ENCODE assay signal across 12 mouse cellular contexts in genomic region chr8:111079861-111080271, GRCm38 (mm10). TPM values are rescaled to one million over a fixed set of nuclear protein-coding genes. Genes with fewer than 3 reads are reported as not detected.
A peak's percentile ranks its signal among the peaks of the same experiment; 100 is the strongest.
DNase-seq lines count a peak whose midpoint lies in the region; ATAC-seq and TF ChIP-seq lines count a peak whose summit lies in the region.
"Had no signal": no experiment of that assay in that cellular context is flagged by ENCODE, and none has a peak within 500 bp of the region (broad histone marks: within the 10 kb centered on the region; RNA-seq: fewer than 3 reads in every experiment).

No protein-coding gene starts in this region.

- TF ChIP-seq CTCF in liver, adult 2 months (IDR thresholded peaks at IDR 0.05; ENCODE audit: low read depth, low read length): peak; percentile 71

- H3K79me2 ChIP-seq in liver, adult 2 months (ENCODE audit: control insufficient read depth, insufficient read depth, low read length): no peaks in the 10 kb centered on the region

- H3K4me2 ChIP-seq in liver, embryonic 12.5 days: no peak overlapping the region
- no peak overlapping the region for H3K4me2 ChIP-seq in intestine, embryonic 16.5 days (ENCODE audit: low read depth, low read length)
- H3K4me2 ChIP-seq: limb, embryonic 13.5 days had no signal

- no peak overlapping the region for H3K4me3 ChIP-seq in liver, adult 2 months (ENCODE audit: insufficient read depth, low read depth, low read length)
- H3K4me3 ChIP-seq in liver, embryonic 12.5 days: no peak overlapping the region
- no peak overlapping the region for H3K4me3 ChIP-seq in intestine, embryonic 16.5 days (ENCODE audit: low read length)
- H3K4me3 ChIP-seq: limb, embryonic 13.5 days had no signal

- no peak overlapping the region for H3K9ac ChIP-seq in liver, adult 2 months (ENCODE audit: low read depth, low read length)
- H3K9ac ChIP-seq in liver, embryonic 12.5 days: no peak overlapping the region
- H3K9ac ChIP-seq in intestine, embryonic 16.5 days (ENCODE audit: low read depth, low read length): 0 out of 2 replicates have a peak overlapping the region, but pooled peaks have one; percentile 15

- no peak overlapping the region for H3K27ac ChIP-seq in liver, adult 2 months (replicated peaks; ENCODE audit: insufficient read depth, low read depth, low read length)
- H3K27ac ChIP-seq in liver, embryonic 12.5 days: no peak overlapping the region
- no peak overlapping the region for H3K27ac ChIP-seq in intestine, embryonic 16.5 days (ENCODE audit: low read length)
- H3K27ac ChIP-seq: limb, embryonic 13.5 days had no signal

- ATAC-seq in liver, embryonic 12.5 days: no peak
- ATAC-seq in intestine, embryonic 16.5 days: peak; percentile 64
- ATAC-seq: forebrain, embryonic 16.5 days had no signal

- no peak for DNase-seq in liver, adult 2 months (ENCODE audit: extremely low read depth, low read depth, low spot score)
- DNase-seq in adrenal gland, postnatal 10 days: peak; percentile 58
- peak; percentile 28 for DNase-seq in lung, postnatal 14 days
- no peak for DNase-seq in left cerebral cortex, adult 18-20 months (ENCODE audit: low spot score in 2 of 2)
- no peak for DNase-seq in thymus, postnatal 0 days (ENCODE audit: low spot score)
- no peak for DNase-seq in spleen, postnatal 4 days (ENCODE audit: low spot score in 2 of 2)
- DNase-seq: thymus, postnatal 4 days had no signal

- WGBS in liver, adult 2 months: 31% methylated on average over 6 of the region's 6 CpGs
- 36% methylated on average over 6 of the region's 6 CpGs for WGBS in liver, embryonic 12.5 days (ENCODE audit: insufficient replicate concordance)
- WGBS in intestine, embryonic 16.5 days: 17% methylated on average over 6 of the region's 6 CpGs

- no peak for TF ChIP-seq POLR2A in liver, adult 2 months (IDR thresholded peaks at IDR 0.05; ENCODE audit: extremely low read depth, insufficient read depth, low read length)

- no peaks in the 10 kb centered on the region for H3K9me3 ChIP-seq in liver, embryonic 12.5 days (replicated peaks)
- no peaks in the 10 kb centered on the region for H3K9me3 ChIP-seq in intestine, embryonic 16.5 days (ENCODE audit: control insufficient read depth, low read length)
- H3K9me3 ChIP-seq: limb, embryonic 13.5 days had no signal

- no peaks in the 10 kb centered on the region for H3K27me3 ChIP-seq in liver, adult 2 months (ENCODE audit: control insufficient read depth, insufficient read depth, low read length)
- peaks cover 17% of the 10 kb centered on the region; the same call in 1 of the 2 replicates for H3K27me3 ChIP-seq in liver, embryonic 12.5 days (replicated peaks)
- no peaks in the 10 kb centered on the region for H3K27me3 ChIP-seq in intestine, embryonic 16.5 days (replicated peaks; ENCODE audit: control insufficient read depth, insufficient read depth, low read length)
- H3K27me3 ChIP-seq: limb, embryonic 13.5 days had no signal

- H3K4me1 ChIP-seq in liver, adult 2 months (ENCODE audit: control insufficient read depth, insufficient read depth, low read length): peaks cover 3% of the 10 kb centered on the region; the same call in 1 of the 2 replicates
- H3K4me1 ChIP-seq in liver, embryonic 12.5 days: no peaks in the 10 kb centered on the region
- H3K4me1 ChIP-seq in intestine, embryonic 16.5 days (ENCODE audit: control insufficient read depth, insufficient read depth, low read length): no peaks in the 10 kb centered on the region
- H3K4me1 ChIP-seq: limb, embryonic 13.5 days had no signal

- H3K36me3 ChIP-seq in liver, adult 2 months (ENCODE audit: control insufficient read depth, insufficient read depth, low read length): no peaks in the 10 kb centered on the region
- no peaks in the 10 kb centered on the region for H3K36me3 ChIP-seq in liver, embryonic 12.5 days
- no peaks in the 10 kb centered on the region for H3K36me3 ChIP-seq in intestine, embryonic 16.5 days (ENCODE audit: control insufficient read depth, insufficient read depth, low read length)
- H3K36me3 ChIP-seq: limb, embryonic 13.5 days had no signal

RNA-seq across cellular contexts. Expression of gene Clec18a, which starts 12.4 kb away (rescaled TPM):
- not detected in 2 replicates for total RNA-seq in liver, adult 2 months (2014; rRNA removed)
- polyA plus RNA-seq in liver, adult 2 months (2012; rRNA removed): not detected in 2 replicates
- not detected in 2 replicates for polyA plus RNA-seq in liver, embryonic 12.5 days (2016; fragmentation: Nextera tagmentation; extraction: Ambion mirVana)
- total RNA-seq in adrenal gland, postnatal 10 days (2021): under 1 TPM in 1 of 2 experiments, not detected in 1; 0.15 TPM
- polyA plus RNA-seq in intestine, embryonic 16.5 days (2015; fragmentation: Nextera tagmentation; extraction: Ambion mirVana): 0.07 and 0.09 TPM in 2 replicates
- 1 to 10 TPM; 3.6 to 5.5 TPM for total RNA-seq in left cerebral cortex, adult 18-20 months (2021)
- polyA plus RNA-seq in thymus, postnatal 0 days (2015; fragmentation: Nextera tagmentation; extraction: Ambion mirVana): 0.18 TPM in 1 of 2 replicates, not detected in the other
- total RNA-seq: neutrophil, adult 5-6 weeks had no signal
- polyA plus RNA-seq: limb, embryonic 13.5 days had no signal

RNA-seq across cellular contexts. Expression of gene Pdpr, which starts 14.6 kb away (rescaled TPM):
- 18.3 and 18.4 TPM in 2 replicates for total RNA-seq in liver, adult 2 months (2014; rRNA removed)
- polyA plus RNA-seq in liver, adult 2 months (2012; rRNA removed): 7.7 and 9.6 TPM in 2 replicates
- 5.1 and 5.5 TPM in 2 replicates for polyA plus RNA-seq in liver, embryonic 12.5 days (2016; fragmentation: Nextera tagmentation; extraction: Ambion mirVana)
- 10 to 100 TPM; 42.0 to 56.4 TPM for total RNA-seq in adrenal gland, postnatal 10 days (2021)
- polyA plus RNA-seq in intestine, embryonic 16.5 days (2015; fragmentation: Nextera tagmentation; extraction: Ambion mirVana): 6.5 and 8.5 TPM in 2 replicates
- 10 to 100 TPM; 28.0 to 29.3 TPM for total RNA-seq in left cerebral cortex, adult 18-20 months (2021)
- 8.9 and 11.3 TPM in 2 replicates for polyA plus RNA-seq in thymus, postnatal 0 days (2015; fragmentation: Nextera tagmentation; extraction: Ambion mirVana)

RNA-seq across cellular contexts. Expression of gene Exosc6, which starts 23.7 kb away (rescaled TPM):
- not detected in 2 replicates for total RNA-seq in liver, adult 2 months (2014; rRNA removed)
- polyA plus RNA-seq in liver, adult 2 months (2012; rRNA removed): not detected in 2 replicates
- 23.2 and 25.6 TPM in 2 replicates for polyA plus RNA-seq in liver, embryonic 12.5 days (2016; fragmentation: Nextera tagmentation; extraction: Ambion mirVana)
- total RNA-seq in adrenal gland, postnatal 10 days (2021): not detected
- polyA plus RNA-seq in intestine, embryonic 16.5 days (2015; fragmentation: Nextera tagmentation; extraction: Ambion mirVana): 7.8 and 11.3 TPM in 2 replicates
- not detected for total RNA-seq in left cerebral cortex, adult 18-20 months (2021)
- 32.3 and 36.7 TPM in 2 replicates for polyA plus RNA-seq in thymus, postnatal 0 days (2015; fragmentation: Nextera tagmentation; extraction: Ambion mirVana)
- polyA plus RNA-seq: forebrain, embryonic 16.5 days had no signal

RNA-seq across cellular contexts. Expression of gene Aars, which starts 46.9 kb away (rescaled TPM):
- 60.1 and 60.5 TPM in 2 replicates for total RNA-seq in liver, adult 2 months (2014; rRNA removed)
- 56.6 and 56.9 TPM in 2 replicates for polyA plus RNA-seq in liver, adult 2 months (2012; rRNA removed)
- polyA plus RNA-seq in liver, embryonic 12.5 days (2016; fragmentation: Nextera tagmentation; extraction: Ambion mirVana): 82.8 and 84.2 TPM in 2 replicates
- total RNA-seq in adrenal gland, postnatal 10 days (2021): 10 to 100 TPM; 70.6 to 78.6 TPM
- polyA plus RNA-seq in intestine, embryonic 16.5 days (2015; fragmentation: Nextera tagmentation; extraction: Ambion mirVana): 51.6 and 52.3 TPM in 2 replicates
- total RNA-seq in left cerebral cortex, adult 18-20 months (2021): 100 to 1,000 TPM in 1 of 2 experiments, 10 to 100 TPM in 1; 94.0 to 102 TPM
- 33.1 and 33.2 TPM in 2 replicates for polyA plus RNA-seq in thymus, postnatal 0 days (2015; fragmentation: Nextera tagmentation; extraction: Ambion mirVana)

RNA-seq across cellular contexts. Expression of gene Ddx19b, which starts 48.3 kb away (rescaled TPM):
- 5.8 and 7.1 TPM in 2 replicates for total RNA-seq in liver, adult 2 months (2014; rRNA removed)
- polyA plus RNA-seq in liver, adult 2 months (2012; rRNA removed): 3.3 and 3.4 TPM in 2 replicates
- polyA plus RNA-seq in liver, embryonic 12.5 days (2016; fragmentation: Nextera tagmentation; extraction: Ambion mirVana): 4.5 and 4.9 TPM in 2 replicates
- 10 to 100 TPM; 12.6 to 13.0 TPM for total RNA-seq in adrenal gland, postnatal 10 days (2021)
- 6.9 and 7.4 TPM in 2 replicates for polyA plus RNA-seq in intestine, embryonic 16.5 days (2015; fragmentation: Nextera tagmentation; extraction: Ambion mirVana)
- 10 to 100 TPM; 21.2 to 22.5 TPM for total RNA-seq in left cerebral cortex, adult 18-20 months (2021)
- 10.2 and 10.6 TPM in 2 replicates for polyA plus RNA-seq in thymus, postnatal 0 days (2015; fragmentation: Nextera tagmentation; extraction: Ambion mirVana)

Comparison
In these comparisons a context has a peak if more than half of its experiments do, and no peak if none do; other contexts are left out.
1. DNase-seq: peak in adrenal gland, postnatal 10 days (single experiment) and lung, postnatal 14 days (single experiment); none in liver, adult 2 months (single experiment), left cerebral cortex, adult 18-20 months (0 of 2), thymus, postnatal 0 days (single experiment) and spleen, postnatal 4 days (0 of 2).